Mouse (Mus musculus) right cerebral cortex, adult 2 months (tissue): ENCODE results near the gene Dnase1l3.
"Not testable (repeated sequence)": the region's sequence is repeated elsewhere in the genome, so short reads cannot be mapped to it uniquely, and the experiment has no call there.

Experiments
- DNase-seq, 2 experiments: peaks; one replicate each; pipeline ENCODE4 v3.0.0; 2021 to 2022; ENCODE audit warnings: low spot score in 2 of 2

Dnase1l3 gene

GRCm38 (mm10) chr14:8015756-8016155, 21.4 kb upstream of the Dnase1l3 start:
- no peak for DNase-seq

GRCm38 (mm10) chr14:8011938-8012337, 17.6 kb upstream of the Dnase1l3 start:
- DNase-seq, result no peak

- DNase-seq, result no peak
These were observed 16.9 kb upstream of the Dnase1l3 start for GRCm38 (mm10) chr14:8011297-8011696.

GRCm38 (mm10) chr14:8007923-8008322, 13.6 kb upstream of the Dnase1l3 start:
- no peak for DNase-seq

- no peak for DNase-seq
These were observed 13.1 kb upstream of the Dnase1l3 start for GRCm38 (mm10) chr14:8007486-8007885.

GRCm38 (mm10) chr14:8007084-8007483, 12.7 kb upstream of the Dnase1l3 start:
- DNase-seq, result no peak

- not testable (repeated sequence) for DNase-seq
These were observed 11.7 kb upstream of the Dnase1l3 start for GRCm38 (mm10) chr14:8006061-8006460.

GRCm38 (mm10) chr14:8003727-8004670, 9.6 kb upstream of the Dnase1l3 start:
- peak in 1 of 2 experiments; percentile 43 for DNase-seq

- peak; percentile 56 for DNase-seq
These were observed 8.8 kb upstream of the Dnase1l3 start for GRCm38 (mm10) chr14:8003093-8003670.

GRCm38 (mm10) chr14:8002432-8003092, 8.2 kb upstream of the Dnase1l3 start, which contains the start of gene Abhd6:
TSS of gene Abhd6 (plus strand) at chr14:8002902.
- peak; percentile 85 to 91 for DNase-seq

GRCm38 (mm10) chr14:8000831-8001685, 6.7 kb upstream of the Dnase1l3 start:
- peak; percentile 65 to 68 for DNase-seq

- DNase-seq, result no peak
These were observed 5.9 kb upstream of the Dnase1l3 start for GRCm38 (mm10) chr14:8000247-8000646.

- no peak for DNase-seq
These were observed 5.1 kb upstream of the Dnase1l3 start for GRCm38 (mm10) chr14:7999435-7999834.

GRCm38 (mm10) chr14:7999030-7999429, 4.7 kb upstream of the Dnase1l3 start:
- no peak for DNase-seq

GRCm38 (mm10) chr14:7997255-7997696, 2.9 kb upstream of the Dnase1l3 start:
- peak; percentile 94 to 96 for DNase-seq

- no peak for DNase-seq
These were observed 2.2 kb downstream of the Dnase1l3 start for GRCm38 (mm10) chr14:7992158-7992557.

GRCm38 (mm10) chr14:7991108-7991776, 3.1 kb downstream of the Dnase1l3 start:
- no peak for DNase-seq

- no peak for DNase-seq
These were observed 4.4 kb downstream of the Dnase1l3 start for GRCm38 (mm10) chr14:7989961-7990360.

GRCm38 (mm10) chr14:7989371-7989770, 5.0 kb downstream of the Dnase1l3 start:
- DNase-seq, result no peak

- DNase-seq, result no peak
These were observed 7.5 kb downstream of the Dnase1l3 start for GRCm38 (mm10) chr14:7986913-7987312.

GRCm38 (mm10) chr14:7981226-7981625, 13.1 kb downstream of the Dnase1l3 start:
- no peak for DNase-seq
